Mouse (Mus musculus): ENCODE results near the gene Gm20388. TPM values are rescaled to one million over a fixed set of nuclear protein-coding genes. Genes with fewer than 3 reads are reported as not detected.
"Not testable (repeated sequence)": the region's sequence is repeated elsewhere in the genome, so short reads cannot be mapped to it uniquely, and the experiment has no call there.

Gm20388 gene
- total RNA-seq, 2 experiments from 2014 or later = 10.3 to 10.6 TPM

DNA sequence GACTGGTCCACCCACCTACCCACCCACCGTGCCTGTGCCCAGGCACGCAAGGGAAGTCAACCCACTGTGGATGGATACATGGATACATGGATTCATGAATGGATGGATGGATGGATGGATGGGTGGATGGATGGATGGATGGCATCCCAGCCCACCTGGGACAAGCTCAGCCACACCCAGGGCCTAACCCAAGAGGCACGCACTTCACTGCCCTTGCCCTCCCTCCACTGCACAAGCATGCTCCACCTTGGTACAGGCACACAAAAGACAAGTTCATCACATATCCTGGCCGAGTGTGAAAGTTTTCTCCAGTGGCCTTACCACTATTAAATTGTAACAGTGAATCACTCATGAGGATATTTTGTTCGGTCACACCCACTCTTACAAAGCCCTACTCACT lies 3713.6 kb downstream of the Gm20388 start:
- DNase-seq (ENCODE audit: low spot score in 2 of 2) = no peak
- intact Hi-C loops (cut with DNase I) = no loop called here

DNA sequence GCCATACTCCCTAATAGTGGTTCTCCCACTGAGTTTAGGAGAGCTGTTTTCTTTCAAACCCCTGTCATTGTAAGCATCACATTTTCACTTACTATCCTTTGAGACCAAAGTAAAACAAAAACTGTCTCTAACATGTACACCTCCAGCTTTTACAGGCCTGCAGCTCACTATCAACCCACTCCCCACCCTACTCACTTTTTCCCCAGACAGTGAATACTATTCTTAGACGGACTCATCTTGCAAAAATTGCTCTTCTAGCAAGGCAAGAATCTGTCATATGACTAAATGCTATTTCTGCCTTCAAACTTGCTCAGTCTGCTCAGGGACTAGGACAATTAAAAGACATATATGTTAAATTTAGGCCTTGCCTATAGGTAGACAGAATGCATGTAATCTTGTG lies 3714.1 kb downstream of the Gm20388 start:
- no peak for DNase-seq (ENCODE audit: low spot score in 2 of 2)
- intact Hi-C loops (cut with DNase I) = no loop called here

DNA sequence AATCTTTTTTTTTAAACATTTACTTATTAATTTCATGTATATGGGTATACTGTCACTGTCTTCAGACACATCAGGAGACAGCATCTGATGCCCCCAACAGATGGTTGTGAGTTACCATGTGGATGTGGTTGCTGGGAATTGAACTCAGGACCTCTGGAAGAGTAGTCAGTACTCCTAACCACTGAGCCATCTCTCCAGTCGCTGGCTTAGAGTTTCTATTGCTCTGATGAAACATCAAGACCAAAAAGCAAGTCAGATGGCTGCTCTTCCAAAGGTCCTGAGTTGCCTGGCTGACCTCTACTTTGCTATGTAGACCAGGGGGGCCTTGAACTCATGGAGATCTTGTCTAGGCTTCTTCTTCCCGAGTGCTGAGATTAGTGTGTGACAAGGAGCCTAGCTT lies 3715.1 kb downstream of the Gm20388 start:
- intact Hi-C loops (cut with DNase I) = no loop called here
- no peak for DNase-seq (ENCODE audit: low spot score in 2 of 2)

DNA sequence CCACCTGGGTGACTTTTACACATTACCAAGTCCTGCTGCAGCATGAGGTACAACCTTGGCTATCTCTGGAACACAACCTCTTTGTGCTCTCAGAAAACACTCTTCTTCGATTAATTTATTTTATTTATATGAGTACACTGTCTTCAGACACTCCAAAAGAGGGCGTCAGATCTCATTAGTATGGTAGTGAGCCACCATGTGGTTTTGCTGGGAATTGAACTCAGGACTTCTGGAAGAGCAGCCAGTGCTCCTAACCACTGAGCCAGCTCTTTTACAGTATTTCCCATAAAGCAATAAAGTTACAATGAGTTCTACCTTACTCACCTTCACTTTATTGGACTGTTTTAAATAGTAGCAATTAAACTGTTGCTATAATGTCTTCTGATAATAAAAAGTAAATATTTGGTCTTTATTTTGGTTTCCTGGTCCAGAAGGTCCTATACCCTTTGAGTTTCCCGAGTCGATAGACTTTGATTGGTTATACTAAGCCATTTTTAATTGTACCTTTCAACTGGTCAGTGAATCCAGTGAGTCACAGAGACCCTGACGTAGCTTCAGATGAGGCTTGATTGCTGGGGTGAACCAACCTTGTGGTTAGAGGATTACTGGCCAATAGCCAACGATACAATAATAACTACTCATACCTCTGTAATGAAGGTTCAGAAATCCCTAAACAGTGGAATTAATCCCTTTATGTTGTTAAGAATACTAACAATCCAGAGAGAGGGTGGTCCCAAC lies 3716.9 kb downstream of the Gm20388 start:
- intact Hi-C loops (cut with DNase I) = no loop called here

DNA sequence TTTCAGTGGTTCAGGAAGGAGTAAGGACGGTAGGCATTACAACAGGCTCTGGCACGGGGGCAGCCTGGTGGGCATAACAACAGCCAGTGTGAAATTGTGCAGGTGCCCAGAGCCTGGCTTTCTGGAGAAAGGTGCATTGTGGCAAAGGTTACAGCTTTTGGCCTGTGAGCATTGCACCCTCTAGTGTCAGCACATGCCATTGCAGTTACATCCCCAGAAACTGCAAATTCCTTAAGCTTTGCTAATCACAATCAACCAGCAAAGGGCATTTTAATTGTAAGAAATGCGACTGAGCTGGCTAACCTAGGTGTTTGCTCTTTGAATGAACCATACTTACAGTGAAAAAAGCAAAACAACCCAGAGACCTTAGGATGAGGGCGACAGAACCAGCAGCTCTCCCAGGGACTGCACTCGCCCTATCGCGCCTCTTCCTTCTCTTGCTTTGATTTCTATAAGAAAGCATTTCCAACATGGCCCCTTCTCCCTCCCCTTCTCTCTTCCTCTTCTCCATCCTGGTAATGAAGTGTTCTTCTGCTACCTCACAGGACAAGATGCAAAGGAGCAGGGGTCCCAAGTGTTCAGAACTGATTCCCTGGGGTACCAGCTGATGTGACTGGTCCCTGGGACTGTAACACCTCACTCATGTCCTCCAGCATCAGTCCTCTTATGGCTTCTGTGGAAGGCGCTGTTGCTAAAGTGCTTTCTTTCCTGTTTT lies 3717.8 kb downstream of the Gm20388 start:
- intact Hi-C loops (cut with DNase I) = no loop called here
- peak in 1 of 2 experiments; percentile 35 for DNase-seq (ENCODE audit: low spot score in 2 of 2)

More for the DNA sequence above, 3716.9 kb downstream of the Gm20388 start:
- no peak for DNase-seq (ENCODE audit: low spot score in 2 of 2)

DNA sequence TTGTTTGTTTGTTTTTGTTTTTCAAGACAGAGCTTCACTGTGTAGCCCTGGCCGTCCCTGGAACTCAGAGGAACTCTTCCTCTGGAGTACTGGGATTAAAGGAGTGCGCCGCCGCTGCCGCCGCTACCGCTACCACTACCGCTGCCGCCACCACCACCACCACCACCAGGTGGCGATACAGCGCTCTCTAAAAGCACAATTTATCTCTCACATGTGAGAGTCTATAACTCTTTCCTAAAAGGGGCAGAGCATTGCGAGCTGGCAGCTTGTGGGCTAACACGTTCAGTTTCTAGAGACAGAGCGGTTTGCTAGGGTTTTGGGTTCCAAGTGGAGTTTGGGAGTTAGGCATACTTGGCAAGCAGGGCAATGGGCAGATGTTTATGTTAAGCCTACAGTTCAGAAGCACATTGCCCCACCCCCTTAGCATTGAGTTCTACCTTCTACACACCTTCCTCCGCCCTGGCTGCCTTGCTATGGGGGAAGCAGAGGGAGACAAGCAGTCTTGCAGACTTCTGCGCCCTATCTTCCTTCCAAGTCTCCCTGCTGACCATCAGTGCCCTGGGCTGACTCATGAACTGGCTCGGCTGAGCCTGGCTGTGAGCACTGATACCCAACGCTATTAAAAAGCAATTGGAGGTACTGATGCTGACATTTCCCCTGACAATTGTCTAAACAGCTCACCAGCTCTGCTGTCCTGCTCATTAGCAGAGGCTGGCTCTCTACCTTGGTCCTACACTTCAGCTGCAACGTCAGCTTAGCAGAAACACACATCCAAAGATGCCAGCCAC lies 3718.5 kb downstream of the Gm20388 start:
- intact Hi-C loops (cut with DNase I) = no loop called here
- DNase-seq (ENCODE audit: low spot score in 2 of 2) = peak; percentile 70

DNA sequence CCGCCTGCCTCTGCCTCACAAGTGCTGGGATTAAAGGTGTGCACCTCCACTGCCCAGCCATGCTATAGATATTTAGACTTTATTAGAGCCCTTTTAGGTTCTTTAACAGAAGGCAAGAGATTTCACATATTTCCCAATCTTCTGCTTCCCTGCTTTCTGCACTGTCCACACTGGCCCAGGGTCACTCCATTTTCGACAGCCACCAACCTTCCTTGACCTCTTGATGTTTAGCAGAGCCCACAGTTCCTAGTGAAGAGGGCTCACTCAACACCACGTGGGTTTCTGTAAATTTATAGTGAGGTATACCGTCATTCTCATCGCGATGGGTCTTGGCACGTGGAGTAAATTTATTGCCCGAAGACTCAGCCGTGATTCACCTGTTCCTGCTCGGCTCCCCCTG lies 3719.4 kb downstream of the Gm20388 start:
- intact Hi-C loops (cut with DNase I) = no loop called here
- no peak for DNase-seq (ENCODE audit: low spot score in 2 of 2)

DNA sequence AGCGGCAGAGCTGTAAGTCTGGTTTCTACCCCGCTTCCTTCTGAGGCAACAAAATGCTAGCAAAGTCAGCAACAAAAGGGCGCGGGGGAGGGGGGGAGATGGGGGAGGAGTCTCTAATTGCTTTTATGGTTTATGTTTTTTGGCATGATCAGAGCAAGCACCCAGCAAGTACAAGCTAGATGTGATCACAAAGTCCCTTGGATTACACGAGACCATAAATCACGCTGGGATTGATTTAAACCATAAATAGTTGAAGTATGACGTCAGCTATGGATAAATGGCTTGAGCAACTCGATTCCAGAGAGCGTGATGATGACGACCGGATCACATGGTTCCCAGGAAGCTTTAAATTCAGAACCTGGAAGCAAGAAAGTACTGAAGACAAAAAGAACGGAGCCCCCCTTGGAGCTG lies 3720.2 kb downstream of the Gm20388 start:
- DNase-seq (ENCODE audit: low spot score in 2 of 2) = no peak
- intact Hi-C loops (cut with DNase I) = no loop called here

DNA sequence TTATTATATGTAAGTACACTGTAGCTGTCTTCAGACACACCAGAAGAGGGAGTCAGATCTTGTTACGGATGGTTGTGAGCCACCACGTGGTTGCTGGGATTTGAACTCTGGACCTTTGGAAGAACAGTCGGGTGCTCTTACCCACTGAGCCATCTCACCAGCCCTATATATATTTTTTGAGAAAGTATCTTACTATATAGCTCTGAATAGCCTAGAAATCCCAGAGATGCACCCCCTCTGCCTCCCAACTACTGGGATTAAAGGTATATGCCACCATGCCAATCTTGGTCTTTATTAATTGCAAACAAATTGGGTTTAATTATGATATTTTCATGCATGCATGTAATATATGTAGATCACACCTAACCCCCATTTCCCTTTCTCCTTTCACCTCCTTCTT lies 3721.1 kb downstream of the Gm20388 start:
- DNase-seq (ENCODE audit: low spot score in 2 of 2); intact Hi-C loops (cut with DNase I): not testable (repeated sequence)

DNA sequence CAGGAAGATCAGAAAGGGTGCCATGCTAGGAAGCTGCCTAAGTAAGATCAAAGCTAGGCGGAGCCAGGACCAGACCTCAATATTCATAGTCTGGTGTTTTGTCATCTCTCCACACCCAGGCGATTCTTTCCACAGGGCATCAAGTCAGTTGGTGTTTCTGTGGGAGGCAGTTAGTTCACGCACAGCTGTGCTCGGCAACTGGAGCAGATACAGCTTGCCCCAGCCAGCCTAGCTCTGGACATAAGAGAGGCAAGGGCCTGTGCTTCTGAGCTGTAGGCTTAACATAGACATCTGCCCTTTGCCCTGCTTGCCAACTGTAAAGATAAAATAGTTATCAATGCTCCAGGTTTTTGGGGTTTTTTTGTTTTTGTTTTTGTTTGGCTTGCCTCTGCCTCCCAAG lies 3721.6 kb downstream of the Gm20388 start:
- DNase-seq (ENCODE audit: low spot score in 2 of 2) = no peak
- intact Hi-C loops (cut with DNase I) = no loop called here

DNA sequence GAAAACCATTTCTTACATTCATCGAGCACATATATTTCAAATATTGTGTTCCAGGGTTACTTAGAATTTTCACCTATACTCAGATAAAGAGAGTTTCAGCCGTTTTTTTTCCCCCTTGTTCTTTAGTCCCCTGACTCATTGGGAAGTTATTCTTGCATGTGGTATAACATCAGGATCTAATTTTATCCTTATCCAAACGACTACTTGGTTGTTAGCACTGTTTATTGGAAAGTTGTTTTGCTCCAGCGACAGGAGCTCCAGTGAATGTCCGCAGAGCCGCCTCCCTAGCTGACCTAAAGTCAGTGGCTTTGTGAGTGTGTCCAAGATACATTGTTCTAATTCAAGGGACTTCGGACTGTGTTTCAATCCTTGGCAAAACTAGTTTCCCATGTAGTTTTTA lies 3723.2 kb downstream of the Gm20388 start:
- intact Hi-C loops (cut with DNase I) = no loop called here
- DNase-seq (ENCODE audit: low spot score in 2 of 2) = no peak

DNA sequence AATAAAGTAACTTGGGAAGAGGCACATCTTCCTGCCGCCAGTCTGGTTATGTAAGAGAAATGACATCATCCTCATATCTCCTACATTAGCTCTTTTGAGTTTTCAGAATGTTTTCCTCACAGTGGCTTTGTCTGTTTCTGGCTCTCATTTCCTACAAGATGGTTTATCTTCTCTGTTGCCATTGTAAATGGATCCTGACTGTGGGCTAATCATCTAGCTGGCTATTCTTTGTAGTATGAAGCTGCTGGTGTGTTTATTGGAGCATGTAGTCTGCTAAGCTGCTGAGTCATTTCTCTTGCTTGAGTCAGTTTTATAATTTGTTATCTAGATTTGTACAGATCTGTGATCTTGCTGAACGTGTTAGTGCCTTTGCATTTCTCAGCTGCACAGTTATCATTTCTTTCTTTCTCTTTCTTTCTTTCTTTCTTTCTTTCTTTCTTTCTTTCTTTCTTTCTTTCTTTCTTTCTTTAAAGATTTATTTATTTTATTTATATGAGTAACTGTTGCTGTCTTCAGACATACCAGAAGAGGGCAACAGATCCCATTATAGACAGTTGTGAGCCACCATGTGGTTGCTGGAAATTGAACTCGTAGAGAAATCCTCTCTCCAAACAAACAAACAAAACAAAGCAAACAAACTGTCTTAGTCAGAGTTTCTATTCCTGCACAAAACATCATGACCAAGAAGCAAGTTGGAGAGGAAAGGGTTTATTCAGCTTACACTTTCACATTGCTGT lies 3723.9 kb downstream of the Gm20388 start:
- intact Hi-C loops (cut with DNase I) = no loop called here
- no peak for DNase-seq (ENCODE audit: low spot score in 2 of 2)

DNA sequence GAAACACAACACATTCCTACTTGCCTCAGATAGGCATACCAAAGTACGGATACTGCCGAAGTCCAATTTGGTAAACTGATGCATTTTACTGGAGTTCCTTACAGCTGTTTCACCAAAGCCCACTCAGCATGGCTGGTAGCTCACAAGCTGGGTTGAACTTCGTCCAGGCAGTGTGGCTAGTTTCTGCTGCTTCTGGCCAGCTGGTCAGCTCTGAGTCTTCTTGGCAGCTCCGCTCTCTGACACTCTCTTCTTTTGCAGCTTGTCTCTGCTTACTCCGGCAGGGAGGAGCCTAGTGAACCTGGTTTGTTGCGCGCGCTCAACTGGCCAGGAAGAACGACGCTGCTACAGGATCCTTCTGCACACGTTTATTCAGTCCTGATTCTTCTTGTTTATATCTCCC lies 3725.0 kb downstream of the Gm20388 start:
- no peak for DNase-seq (ENCODE audit: low spot score in 2 of 2)
- intact Hi-C loops (cut with DNase I) = no loop called here

DNA sequence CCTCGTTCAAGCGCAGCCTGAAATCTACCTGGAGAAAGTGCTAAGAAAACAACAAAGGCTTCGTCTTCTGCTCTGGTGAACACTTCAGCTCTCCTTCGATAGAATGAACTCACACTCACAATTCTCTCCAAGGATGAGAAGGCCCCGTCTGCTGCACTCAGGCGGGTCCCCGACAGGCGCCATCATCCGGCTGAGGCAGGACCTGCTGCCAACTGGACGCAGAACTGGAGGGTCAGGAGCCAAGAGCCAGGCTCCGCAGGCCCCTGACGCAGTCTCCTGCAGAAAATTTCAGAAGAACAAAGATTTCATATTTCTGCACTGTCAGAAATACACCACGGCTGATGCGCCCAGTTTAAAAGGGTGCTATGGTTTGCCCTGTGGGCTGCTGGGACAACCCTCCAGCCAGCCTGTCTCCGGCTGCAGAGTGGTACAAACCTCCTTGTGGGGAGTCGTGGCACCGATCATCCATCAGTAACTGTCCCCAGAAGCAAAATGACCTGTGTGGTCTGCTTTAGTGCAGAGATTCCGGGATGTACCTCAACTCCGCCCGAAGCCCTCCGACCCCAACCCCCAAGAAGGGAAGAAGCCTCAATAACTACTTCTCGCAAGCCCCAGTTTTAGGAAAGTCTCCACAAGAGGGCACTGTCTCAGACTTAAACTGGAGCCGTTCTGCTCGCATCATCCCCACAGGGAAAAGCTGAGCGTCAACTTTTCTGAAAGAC lies 3732.8 kb downstream of the Gm20388 start:
- DNase-seq (ENCODE audit: low spot score in 2 of 2) = peak; percentile 35 to 59
- intact Hi-C loops (cut with DNase I) = no loop called here

DNA sequence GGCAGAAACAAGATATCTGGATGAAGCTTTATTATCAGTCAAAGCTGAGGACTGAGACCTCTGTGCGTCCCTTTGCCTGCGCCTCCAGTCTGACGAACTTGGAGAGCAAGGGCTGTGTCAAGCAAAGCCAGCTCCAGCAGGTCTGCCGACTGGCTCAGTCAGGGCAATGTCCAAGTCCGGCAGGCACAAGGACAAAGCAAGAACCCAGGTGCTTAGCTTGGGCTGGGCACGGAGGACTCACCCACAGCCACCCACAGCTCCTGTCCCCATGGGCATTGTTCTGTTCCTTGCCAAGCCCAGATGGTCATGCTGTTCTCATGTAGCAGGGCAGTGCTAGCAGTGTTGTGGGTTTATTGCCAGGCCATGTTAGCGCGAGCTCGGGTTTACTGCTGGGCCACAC lies 3734.6 kb downstream of the Gm20388 start:
- intact Hi-C loops (cut with DNase I) = no loop called here
- DNase-seq (ENCODE audit: low spot score in 2 of 2) = no peak

DNA sequence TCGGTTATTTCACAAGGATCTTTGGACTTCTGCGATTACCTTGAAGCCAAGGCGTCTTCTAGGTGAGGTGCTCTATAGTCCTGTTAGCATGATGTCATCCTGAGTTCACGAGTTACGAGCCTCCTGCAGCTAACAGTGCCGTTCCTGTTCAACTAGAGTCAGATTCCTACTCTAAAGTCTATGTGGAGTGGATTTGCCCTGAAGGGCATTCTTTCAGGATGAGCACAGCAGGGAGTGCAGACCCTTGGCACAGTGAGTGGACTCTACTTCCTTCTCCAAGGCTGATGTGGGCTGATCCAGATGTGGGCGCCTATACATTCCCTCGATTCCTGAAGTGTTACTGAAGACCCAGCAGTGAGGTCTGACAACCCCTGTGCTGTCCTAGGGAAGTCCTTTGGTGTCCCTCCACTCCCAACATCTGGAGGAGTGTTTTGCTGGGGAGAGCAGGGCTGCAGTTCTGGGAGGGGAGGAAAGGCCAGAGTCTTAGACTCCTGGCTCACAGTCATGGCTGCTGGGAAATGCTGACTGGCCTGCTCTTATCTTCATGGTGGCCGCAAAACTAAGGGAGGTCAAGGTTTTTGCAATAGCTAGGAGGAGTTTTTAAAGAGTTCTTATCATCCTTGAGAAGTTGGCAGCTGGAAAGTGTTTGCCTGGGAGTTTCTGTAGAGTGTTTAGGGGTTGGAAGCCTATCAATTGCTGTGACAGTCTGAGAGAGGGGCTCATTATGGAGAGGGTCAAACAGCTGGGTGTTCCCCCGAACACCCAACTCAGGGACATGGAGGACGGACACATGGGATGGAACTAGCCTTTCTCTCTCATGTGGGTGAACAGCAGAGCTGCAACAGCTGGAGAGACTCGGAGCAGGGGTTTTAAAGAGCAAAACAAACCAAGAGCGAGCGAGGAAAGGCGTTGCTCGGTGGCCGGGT lies 3737.9 kb downstream of the Gm20388 start:
- intact Hi-C loops (cut with DNase I) = no loop called here
- no peak for DNase-seq (ENCODE audit: low spot score in 2 of 2)

DNA sequence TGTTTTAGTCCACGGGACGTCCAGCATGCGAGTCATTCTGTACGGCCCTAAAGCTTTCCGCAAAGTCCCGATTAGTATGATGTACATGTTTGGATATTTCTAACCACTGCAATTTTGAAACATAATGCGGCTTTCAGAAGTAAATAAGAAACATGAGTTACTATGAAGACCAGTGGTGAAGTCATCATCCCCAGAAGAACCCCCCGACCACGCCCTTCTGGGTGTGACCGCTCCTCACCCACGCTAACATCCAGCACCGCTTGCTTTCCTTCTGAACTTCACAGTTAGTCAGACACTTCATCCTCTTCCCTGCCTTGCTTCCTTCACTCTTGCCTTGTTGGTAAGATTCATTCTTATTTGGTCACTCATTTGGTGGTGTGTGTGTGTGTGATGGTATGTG lies 3738.8 kb downstream of the Gm20388 start:
- intact Hi-C loops (cut with DNase I) = no loop called here
- no peak for DNase-seq (ENCODE audit: low spot score in 2 of 2)

DNA sequence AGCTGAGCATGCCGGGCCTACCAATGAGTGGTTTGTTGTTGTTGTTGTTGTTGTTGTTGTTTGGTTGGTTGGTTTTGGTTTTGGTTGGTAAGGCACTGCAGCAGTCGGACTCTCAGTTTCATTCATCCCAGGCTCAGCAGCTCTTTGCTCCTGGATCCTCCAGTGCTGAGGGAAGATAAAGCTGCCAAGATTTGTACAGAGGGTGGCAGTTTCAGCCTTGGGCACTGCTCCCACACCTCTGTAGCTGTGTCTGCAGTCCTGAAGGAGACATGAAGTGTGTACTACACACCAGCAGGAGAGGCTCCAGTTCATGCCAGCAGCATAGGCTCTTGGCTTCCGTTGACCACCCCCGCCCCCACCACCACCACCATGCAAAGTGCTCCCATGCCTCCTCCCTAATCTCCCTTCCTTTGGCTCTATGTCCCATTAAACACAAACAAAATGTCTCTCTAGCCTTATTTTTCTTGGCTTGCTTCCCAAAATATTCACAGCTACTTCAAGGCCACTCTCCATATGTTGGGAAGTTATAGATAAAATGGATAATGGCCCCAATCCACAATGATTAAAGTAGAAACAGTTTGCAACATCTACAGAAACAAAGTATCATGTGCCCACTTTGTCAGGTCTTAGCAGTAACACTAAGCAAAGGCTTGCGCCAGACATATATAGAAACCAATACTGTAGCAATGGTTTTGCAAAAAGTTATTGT lies 3740.9 kb downstream of the Gm20388 start:
- intact Hi-C loops (cut with DNase I) = loop anchor here (2.0 to 5.0 kb wide), 3 partner anchors 76 to 133 kb away; no protein-coding TSS in a partner anchor
- no peak for DNase-seq (ENCODE audit: low spot score in 2 of 2)
